Mouse (Mus musculus): ENCODE measurements around the gene Lamc1.

GRCm38 (mm10) chr1:153275466-153275865 lies 57.1 kb downstream of the Lamc1 start:
- no peak for TF ChIP-seq CTCF (IDR thresholded peaks at IDR 0.05; ENCODE audit: low read depth)
- no peak for TF ChIP-seq EP300 (optimal IDR thresholded peaks at IDR 0.05)

All from stomach, postnatal 0 days (tissue).